Mouse (Mus musculus): Measurements from ENCODE around the gene Metap1.

GRCm38 (mm10) chr3:138454711-138455435 lies 34.4 kb downstream of the Metap1 start:
- TF ChIP-seq CTCF (IDR thresholded peaks at IDR 0.05; ENCODE audit: low read depth, low read length), result no peak
- no peak for TF ChIP-seq EP300 (IDR thresholded peaks at IDR 0.05; ENCODE audit: insufficient read depth, low read depth, low read length)
- no peak for TF ChIP-seq POLR2A (IDR thresholded peaks at IDR 0.05; ENCODE audit: insufficient read depth, low read length)

Measured in ES-Bruce4 (cell line).